Mouse (Mus musculus): Measurements from ENCODE around the gene Olfr485. TPM values are rescaled to one million over a fixed set of nuclear protein-coding genes. Genes with fewer than 3 reads are reported as not detected.

The Olfr485 gene
- polyA plus RNA-seq (2012; ENCODE audit: low replicate concordance): not detected in 2 replicates

GRCm38 (mm10) chr7:108159771-108160170, at the start of gene Olfr485:
Gene Olfr485 (minus strand): TSS chr7:108159871.

GRCm38 (mm10) chr7:108172642-108173041, 13.0 kb upstream of the Olfr485 start, which contains the start of gene Olfr486:
Gene Olfr486 (minus strand): TSS chr7:108172742.

GRCm38 (mm10) chr7:108127349-108127748, 32.3 kb downstream of the Olfr485 start, which contains the start of gene Olfr484:
Gene Olfr484 (minus strand): TSS chr7:108127449.

Other genes with a start within 250 kb of the Olfr485 start
- not detected in 2 replicates for gene Olfr473, start 229.4 kb downstream of the Olfr485 start, polyA plus RNA-seq (2012; ENCODE audit: low replicate concordance)
- not detected in 2 replicates for gene Olfr474, start 205.2 kb downstream of the Olfr485 start, polyA plus RNA-seq (2012; ENCODE audit: low replicate concordance)
- gene Olfr476, start 195.1 kb downstream of the Olfr485 start, polyA plus RNA-seq (2012; ENCODE audit: low replicate concordance): not detected in 2 replicates
- gene Olfr477, start 173.2 kb downstream of the Olfr485 start, polyA plus RNA-seq (2012; ENCODE audit: low replicate concordance): not detected in 2 replicates
- gene Olfr478, start 125.9 kb downstream of the Olfr485 start, polyA plus RNA-seq (2012; ENCODE audit: low replicate concordance): not detected in 2 replicates
- not detected in 2 replicates for gene Olfr479, start 109.2 kb downstream of the Olfr485 start, polyA plus RNA-seq (2012; ENCODE audit: low replicate concordance)
- gene Olfr480, start 92.5 kb downstream of the Olfr485 start, polyA plus RNA-seq (2012; ENCODE audit: low replicate concordance): not detected in 2 replicates
- not detected in 2 replicates for gene Olfr481, start 80.0 kb downstream of the Olfr485 start, polyA plus RNA-seq (2012; ENCODE audit: low replicate concordance)
- not detected in 2 replicates for gene Olfr482, start 62.3 kb downstream of the Olfr485 start, polyA plus RNA-seq (2012; ENCODE audit: low replicate concordance)
- not detected in 2 replicates for gene Olfr483, start 59.0 kb downstream of the Olfr485 start, polyA plus RNA-seq (2012; ENCODE audit: low replicate concordance)
- gene Olfr484, start 32.4 kb downstream of the Olfr485 start, polyA plus RNA-seq (2012; ENCODE audit: low replicate concordance): not detected in 2 replicates
- gene Olfr486, start 12.9 kb upstream of the Olfr485 start, polyA plus RNA-seq (2012; ENCODE audit: low replicate concordance): not detected in 2 replicates
- gene Olfr487, start 54.8 kb upstream of the Olfr485 start, polyA plus RNA-seq (2012; ENCODE audit: low replicate concordance): not detected in 2 replicates
- not detected in 2 replicates for gene Olfr488, start 98.5 kb upstream of the Olfr485 start, polyA plus RNA-seq (2012; ENCODE audit: low replicate concordance)
- gene Olfr490, start 129.1 kb upstream of the Olfr485 start, polyA plus RNA-seq (2012; ENCODE audit: low replicate concordance): not detected in 2 replicates
- not detected in 2 replicates for gene Olfr491, start 153.6 kb upstream of the Olfr485 start, polyA plus RNA-seq (2012; ENCODE audit: low replicate concordance)
- gene Olfr492, start 163.8 kb upstream of the Olfr485 start, polyA plus RNA-seq (2012; ENCODE audit: low replicate concordance): not detected in 2 replicates
- gene Olfr493, start 187.1 kb upstream of the Olfr485 start, polyA plus RNA-seq (2012; ENCODE audit: low replicate concordance): not detected in 2 replicates
- gene Olfr494, start 205.5 kb upstream of the Olfr485 start, polyA plus RNA-seq (2012; ENCODE audit: low replicate concordance): not detected in 2 replicates
- not detected in 2 replicates for gene Olfr495, start 233.3 kb upstream of the Olfr485 start, polyA plus RNA-seq (2012; ENCODE audit: low replicate concordance)

Data from hematopoietic multipotent progenitor cell, adult 10-12 weeks (in vitro differentiated cells).